Mouse (Mus musculus): ENCODE results near the gene Kank2.

Gene Kank2

DNA sequence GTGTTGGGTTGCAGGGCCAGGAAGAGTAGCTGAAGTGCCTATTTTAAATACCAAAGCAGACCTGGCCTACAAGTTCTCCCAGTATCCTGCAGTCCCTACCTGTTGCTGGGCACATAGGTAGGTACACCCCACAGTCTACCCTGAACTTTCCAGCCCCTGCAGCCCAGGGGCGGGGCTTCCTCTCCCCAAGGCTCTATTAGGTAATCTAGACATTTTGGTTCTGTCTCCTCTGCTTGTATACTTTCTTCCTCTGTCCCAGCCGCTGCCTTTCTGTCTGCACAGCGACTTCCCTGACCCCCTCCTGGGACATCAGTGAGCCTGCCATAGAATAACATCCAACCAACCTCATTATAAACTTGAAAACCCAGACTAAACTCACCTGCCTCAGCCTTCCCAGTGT is 48.2 kb downstream of the Kank2 start:
- DNase-seq (ENCODE audit: low spot score in 2 of 2): no peak

DNA sequence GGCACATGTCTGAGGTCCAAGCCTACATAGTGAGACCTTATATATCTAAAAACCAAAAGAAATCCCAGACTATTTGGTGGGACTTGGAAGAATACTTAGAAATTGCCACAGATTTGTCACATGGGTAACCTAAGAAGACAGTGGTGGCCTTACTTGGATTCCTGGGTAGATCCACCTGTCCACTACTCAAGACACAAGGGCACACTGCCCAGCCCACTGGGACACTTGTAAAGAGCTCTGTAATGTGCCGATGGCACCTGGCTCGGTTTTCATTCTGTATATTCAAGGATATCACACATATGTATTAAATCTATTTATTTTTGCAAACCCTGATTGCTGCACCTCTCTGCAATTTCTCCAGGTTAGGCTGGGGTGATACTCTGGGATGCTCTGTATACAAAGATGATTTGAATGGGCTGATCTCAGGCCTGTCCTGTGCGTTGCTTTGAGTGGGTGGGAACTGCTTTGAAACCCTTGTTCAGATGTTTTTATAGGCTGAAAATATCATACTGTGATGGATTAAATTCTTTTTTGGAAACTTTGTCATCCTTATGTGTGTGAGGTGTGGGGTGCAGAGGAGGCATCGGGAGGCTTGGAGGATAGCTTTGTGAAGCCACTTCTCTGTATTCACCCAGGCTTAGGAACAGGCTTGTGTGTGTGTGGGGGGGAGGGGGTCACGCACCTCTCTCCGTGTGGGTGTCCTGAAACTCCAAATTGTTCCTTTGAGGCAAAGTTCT is 49.0 kb downstream of the Kank2 start:
- DNase-seq (ENCODE audit: low spot score in 2 of 2): no peak

GRCm38 (mm10) chr9:21748491-21748890 is 50.1 kb downstream of the Kank2 start:
- no peak for DNase-seq (ENCODE audit: low spot score in 2 of 2)

- DNase-seq (ENCODE audit: low spot score in 2 of 2): no peak
Observed at GRCm38 (mm10) chr9:21748033-21748432, 50.5 kb downstream of the Kank2 start.

- DNase-seq (ENCODE audit: low spot score in 2 of 2): no peak
Observed at GRCm38 (mm10) chr9:21747238-21747774, 51.2 kb downstream of the Kank2 start.

GRCm38 (mm10) chr9:21741514-21741913 is 57.0 kb downstream of the Kank2 start:
- no peak for DNase-seq (ENCODE audit: low spot score in 2 of 2)

GRCm38 (mm10) chr9:21740427-21740826 is 58.1 kb downstream of the Kank2 start:
- DNase-seq (ENCODE audit: low spot score in 2 of 2): no peak

GRCm38 (mm10) chr9:21738776-21739175 is 59.8 kb downstream of the Kank2 start:
- no peak for DNase-seq (ENCODE audit: low spot score in 2 of 2)

GRCm38 (mm10) chr9:21737188-21737587 is 61.4 kb downstream of the Kank2 start:
- DNase-seq (ENCODE audit: low spot score in 2 of 2): peak; percentile 27 to 48

- no peak for DNase-seq (ENCODE audit: low spot score in 2 of 2)
Observed at GRCm38 (mm10) chr9:21736580-21736979, 62.0 kb downstream of the Kank2 start.

GRCm38 (mm10) chr9:21735126-21735525 is 63.4 kb downstream of the Kank2 start:
- DNase-seq (ENCODE audit: low spot score in 2 of 2): no peak

DNA sequence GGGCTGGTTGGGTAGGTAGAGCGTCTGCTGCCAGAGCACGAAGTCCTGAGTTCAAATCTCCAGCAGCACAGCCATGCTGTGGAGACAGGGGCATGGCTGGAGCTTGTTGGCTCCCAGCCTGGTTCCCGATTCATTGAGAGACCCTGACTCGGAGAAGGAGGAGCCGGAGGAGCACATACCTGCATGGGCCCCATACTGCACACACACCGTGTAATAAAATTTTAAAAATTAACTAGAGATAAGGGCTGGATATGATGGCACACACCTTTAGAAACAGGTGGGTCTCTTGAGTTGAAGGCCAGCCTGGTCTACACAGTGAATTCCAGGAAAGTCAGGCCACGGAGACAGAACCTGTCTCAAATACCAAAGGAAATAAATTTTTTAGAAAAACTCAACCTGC is 64.6 kb downstream of the Kank2 start:
- no peak for DNase-seq (ENCODE audit: low spot score in 2 of 2)

DNA sequence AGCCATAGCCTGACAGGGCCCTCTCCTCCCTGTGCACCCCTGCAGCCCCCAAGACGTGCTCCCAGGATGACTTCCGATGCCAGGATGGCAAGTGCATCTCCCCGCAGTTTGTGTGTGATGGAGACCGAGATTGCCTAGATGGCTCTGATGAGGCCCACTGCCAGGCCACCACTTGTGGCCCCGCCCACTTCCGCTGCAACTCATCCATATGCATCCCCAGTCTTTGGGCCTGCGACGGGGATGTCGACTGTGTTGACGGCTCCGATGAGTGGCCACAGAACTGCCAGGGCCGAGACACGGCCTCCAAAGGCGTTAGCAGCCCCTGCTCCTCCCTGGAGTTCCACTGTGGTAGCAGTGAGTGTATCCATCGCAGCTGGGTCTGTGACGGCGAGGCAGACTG is 65.1 kb downstream of the Kank2 start:
- no peak for DNase-seq (ENCODE audit: low spot score in 2 of 2)

DNA sequence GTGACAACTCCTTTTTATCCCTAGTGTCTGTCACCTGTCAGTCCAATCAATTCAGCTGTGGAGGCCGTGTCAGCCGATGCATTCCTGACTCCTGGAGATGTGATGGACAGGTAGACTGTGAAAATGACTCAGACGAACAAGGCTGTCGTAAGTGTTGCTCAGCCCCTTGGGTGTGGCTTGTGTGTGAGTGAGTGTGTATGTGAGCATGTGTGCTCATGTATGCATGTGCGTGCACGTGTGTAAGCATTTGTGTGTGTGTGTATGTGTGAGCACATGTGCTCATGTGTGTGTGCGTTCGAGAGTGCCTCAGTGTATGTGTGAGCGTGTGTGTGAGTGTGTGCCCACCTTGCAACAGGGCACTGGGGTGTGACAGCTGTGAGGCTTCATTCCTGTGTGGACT is 66.3 kb downstream of the Kank2 start:
- DNase-seq (ENCODE audit: low spot score in 2 of 2): no peak

DNA sequence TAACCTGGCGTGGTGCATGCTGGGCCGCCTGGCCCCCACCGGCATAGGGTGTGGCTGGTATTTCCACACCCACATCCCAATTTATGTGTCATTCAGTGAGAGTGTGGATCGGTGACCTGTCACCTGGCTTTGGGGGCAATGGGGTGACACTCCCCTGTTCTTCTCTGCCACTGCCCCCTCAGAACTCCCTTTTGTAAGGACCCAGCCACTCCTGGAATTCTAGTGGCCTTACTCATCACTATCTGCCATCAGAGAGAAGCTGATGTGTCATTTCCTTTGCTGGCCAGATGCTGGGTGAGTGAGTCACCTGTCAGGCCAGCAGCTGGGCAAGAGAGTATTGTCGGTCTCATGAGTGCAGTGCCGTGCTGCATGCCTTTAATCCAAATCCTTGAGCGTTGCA is 69.3 kb downstream of the Kank2 start:
- DNase-seq (ENCODE audit: low spot score in 2 of 2): no peak

DNA sequence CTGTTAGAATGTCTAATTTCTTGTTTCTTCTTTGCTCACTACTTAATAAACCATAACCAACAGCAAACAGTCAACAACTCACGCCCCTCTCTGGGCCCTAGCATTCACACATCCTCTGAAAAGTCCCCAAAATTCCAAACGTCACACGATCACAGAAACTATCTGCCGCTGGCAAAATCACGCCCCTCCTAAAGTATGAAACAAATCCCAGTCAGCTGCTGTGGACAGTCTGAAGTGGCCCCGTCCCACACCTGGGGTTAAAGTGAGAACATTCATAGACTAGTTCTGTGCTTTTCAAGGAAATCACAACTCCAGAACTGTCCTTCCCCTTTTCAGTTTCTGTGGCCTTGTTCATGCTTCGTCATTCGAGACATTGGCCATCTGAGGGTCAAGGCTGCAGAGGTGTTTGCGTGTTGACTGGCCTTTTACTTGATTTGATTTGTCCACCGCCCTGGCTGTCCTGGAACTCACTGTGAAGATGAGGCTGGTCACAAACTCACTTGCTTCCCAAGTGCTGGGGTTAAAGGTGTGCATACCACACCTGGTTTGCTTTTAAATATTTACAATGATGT is 70.2 kb downstream of the Kank2 start:
- no peak for DNase-seq (ENCODE audit: low spot score in 2 of 2)

GRCm38 (mm10) chr9:21726218-21726975 is 72.1 kb downstream of the Kank2 start:
- no peak for DNase-seq (ENCODE audit: low spot score in 2 of 2)

GRCm38 (mm10) chr9:21725224-21726121 is 73.1 kb downstream of the Kank2 start:
- DNase-seq (ENCODE audit: low spot score in 2 of 2): no peak

DNA sequence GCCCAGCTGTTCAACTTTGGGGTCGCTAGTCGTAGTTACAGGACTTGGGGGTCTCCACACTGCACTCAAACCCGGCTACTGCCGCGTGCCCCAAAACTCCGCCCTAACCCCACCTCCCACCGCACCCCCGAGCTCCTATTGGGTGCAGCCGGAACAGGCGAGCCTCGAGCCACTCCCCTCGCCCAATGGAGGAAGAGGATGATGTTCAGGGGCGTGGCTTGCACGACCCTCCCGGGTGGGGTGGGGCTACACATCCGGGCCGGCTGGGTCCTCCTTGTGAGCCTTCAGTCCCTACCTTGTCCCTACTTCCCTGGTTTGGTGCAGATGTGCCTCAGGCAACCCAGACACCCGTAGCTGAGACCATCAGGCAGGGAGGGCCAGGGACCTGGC is 74.4 kb downstream of the Kank2 start:
- peak; percentile 87 to 90 for DNase-seq (ENCODE audit: low spot score in 2 of 2)

DNA sequence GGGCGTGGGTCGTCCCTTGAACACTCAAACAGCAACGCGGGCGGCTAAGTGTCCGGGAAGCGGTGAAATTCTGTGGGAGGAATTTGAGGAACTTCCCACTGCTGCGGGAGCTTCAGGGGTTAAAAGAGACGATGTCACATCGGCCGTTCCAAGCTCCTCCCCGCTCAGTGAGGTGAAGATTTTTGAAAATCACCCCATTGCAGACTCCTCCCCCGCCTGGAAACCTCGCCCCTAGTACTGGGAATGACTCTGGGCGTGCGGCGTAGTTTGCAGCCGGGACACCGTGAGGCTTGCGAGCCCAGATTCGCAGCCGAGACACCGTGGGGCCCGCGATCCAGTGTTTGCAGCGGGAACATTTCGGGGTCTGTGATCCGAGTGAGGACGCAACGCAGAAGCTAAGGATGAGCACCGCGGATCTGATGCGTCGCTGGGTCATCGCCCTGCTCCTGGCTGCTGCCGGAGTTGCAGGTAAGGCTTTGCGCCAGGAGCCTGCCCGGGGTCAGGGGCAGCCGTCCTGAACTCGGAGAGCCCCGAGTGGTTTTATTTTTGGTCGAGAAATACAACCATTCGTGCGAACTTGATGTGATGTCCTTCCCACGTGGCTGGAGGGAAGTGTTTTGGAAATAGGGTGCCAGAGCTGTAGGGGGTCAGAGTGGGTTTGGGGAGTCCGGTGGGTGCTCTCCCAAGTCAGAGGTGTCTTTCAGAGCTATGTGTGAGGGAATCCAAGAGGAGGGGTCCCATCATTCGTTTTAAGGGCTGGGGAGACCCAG is 75.0 kb downstream of the Kank2 start, which contains the start of gene Ldlr:
Gene Ldlr (plus strand): TSS at position 107 of the 770 bp plus-strand sequence.
- DNase-seq (ENCODE audit: low spot score in 2 of 2): peak; percentile 75

GRCm38 (mm10) chr9:21721036-21721435 is 77.5 kb downstream of the Kank2 start:
- DNase-seq (ENCODE audit: low spot score in 2 of 2): no peak

All from right cerebral cortex, adult 2 months (tissue).